Mouse (Mus musculus): ENCODE results near the gene A230050P20Rik. TPM values are rescaled to one million over a fixed set of nuclear protein-coding genes. Genes with fewer than 3 reads are reported as not detected.

Gene A230050P20Rik
- polyA plus RNA-seq, 1 experiment from 2014 or later = 1.2 TPM

- Histone ChIP-seq H3K27ac (replicated peaks; ENCODE audit: low read depth, low read length) (no peak overlapping the region), H3K9ac (ENCODE audit: low read length) (no peak overlapping the region; the same call in 1 of the 2 replicates), H3K27me3 (ENCODE audit: control insufficient read depth, insufficient read depth, low read length) (0 out of 2 replicates have a peak, but pooled peaks cover 4% of the 10 kb centered on the region), H3K4me3 (ENCODE audit: low read depth, low read length) (no peak overlapping the region), H3K4me2 (ENCODE audit: low read depth, severe bottlenecking) (peak overlapping the region; percentile 63), H3K4me1 (ENCODE audit: control insufficient read depth, insufficient read depth, low read length) (no peaks in the 10 kb centered on the region), H3K36me3 (ENCODE audit: control insufficient read depth, insufficient read depth, low read length) (no peaks in the 10 kb centered on the region), H3K9me3 (ENCODE audit: control insufficient read depth, low read length) (no peaks in the 10 kb centered on the region)
- ATAC-seq (ENCODE audit: insufficient number of reproducible peaks, low FRiP score, low TSS enrichment, low read depth) = no peak; the same call in 1 of the 2 replicates
- no peak for DNase-seq (ENCODE audit: low spot score)
- WGBS = 34% methylated on average over 14 of the region's 14 CpGs
Measured at GRCm38 (mm10) chr9:20877118-20878040, 8.9 kb downstream of the A230050P20Rik start.

- Histone ChIP-seq H3K9ac (ENCODE audit: low read length) (peak overlapping the region; percentile 75), H3K27ac (replicated peaks; ENCODE audit: low read depth, low read length) (peak overlapping the region; percentile 60; the same call in 1 of the 2 replicates), H3K9me3 (ENCODE audit: control insufficient read depth, low read length) (no peaks in the 10 kb centered on the region), H3K4me3 (ENCODE audit: low read depth, low read length) (peak overlapping the region; percentile 37), H3K4me1 (ENCODE audit: control insufficient read depth, insufficient read depth, low read length) (no peaks in the 10 kb centered on the region), H3K4me2 (ENCODE audit: low read depth, severe bottlenecking) (peak overlapping the region; percentile 63), H3K27me3 (ENCODE audit: control insufficient read depth, insufficient read depth, low read length) (0 out of 2 replicates have a peak, but pooled peaks cover 4% of the 10 kb centered on the region), H3K36me3 (ENCODE audit: control insufficient read depth, insufficient read depth, low read length) (no peaks in the 10 kb centered on the region)
- under 1% methylated on average over 69 of the region's 69 CpGs for WGBS
- ATAC-seq (ENCODE audit: insufficient number of reproducible peaks, low FRiP score, low TSS enrichment, low read depth) (peak; percentile 91), DNase-seq (ENCODE audit: low spot score) (peak; percentile 99)
Measured at GRCm38 (mm10) chr9:20878041-20878709, 9.7 kb downstream of the A230050P20Rik start.

GRCm38 (mm10) chr9:20878710-20879065 lies 10.2 kb downstream of the A230050P20Rik start:
- no peak for ATAC-seq (ENCODE audit: insufficient number of reproducible peaks, low FRiP score, low TSS enrichment, low read depth)
- Histone ChIP-seq H3K27me3 (ENCODE audit: control insufficient read depth, insufficient read depth, low read length) (0 out of 2 replicates have a peak, but pooled peaks cover 4% of the 10 kb centered on the region), H3K4me1 (ENCODE audit: control insufficient read depth, insufficient read depth, low read length) (no peaks in the 10 kb centered on the region), H3K27ac (replicated peaks; ENCODE audit: low read depth, low read length) (peak overlapping the region; percentile 60; the same call in 1 of the 2 replicates), H3K9ac (ENCODE audit: low read length) (peak overlapping the region; percentile 75), H3K9me3 (ENCODE audit: control insufficient read depth, low read length) (no peaks in the 10 kb centered on the region), H3K4me3 (ENCODE audit: low read depth, low read length) (peak overlapping the region; percentile 37), H3K36me3 (ENCODE audit: control insufficient read depth, insufficient read depth, low read length) (no peaks in the 10 kb centered on the region), H3K4me2 (ENCODE audit: low read depth, severe bottlenecking) (peak overlapping the region; percentile 63)
- WGBS = 19% methylated on average over 10 of the region's 10 CpGs
- DNase-seq (ENCODE audit: low spot score) = no peak

GRCm38 (mm10) chr9:20879097-20879792 lies 10.8 kb downstream of the A230050P20Rik start, which contains the start of gene Angptl6:
Gene Angptl6, minus strand, starts transcription at chr9:20879727.
- Histone ChIP-seq H3K4me3 (ENCODE audit: low read depth, low read length) (peak within 1 kb of the TSS; percentile 37), H3K36me3 (ENCODE audit: control insufficient read depth, insufficient read depth, low read length) (no peaks in the 10 kb centered on the region), H3K27ac (replicated peaks; ENCODE audit: low read depth, low read length) (peak within 1 kb of the TSS; percentile 60; the same call in 1 of the 2 replicates), H3K4me2 (ENCODE audit: low read depth, severe bottlenecking) (peak within 1 kb of the TSS; percentile 63), H3K9me3 (ENCODE audit: control insufficient read depth, low read length) (no peaks in the 10 kb centered on the region), H3K9ac (ENCODE audit: low read length) (peak within 1 kb of the TSS; percentile 75), H3K27me3 (ENCODE audit: control insufficient read depth, insufficient read depth, low read length) (0 out of 2 replicates have a peak, but pooled peaks cover 4% of the 10 kb centered on the region), H3K4me1 (ENCODE audit: control insufficient read depth, insufficient read depth, low read length) (no peaks in the 10 kb centered on the region)
- 89% methylated on average over 13 of the region's 13 CpGs for WGBS
- ATAC-seq (ENCODE audit: insufficient number of reproducible peaks, low FRiP score, low TSS enrichment, low read depth) (0 out of 2 replicates have a peak, but pooled peaks have one; percentile 1), DNase-seq (ENCODE audit: low spot score) (no peak)

GRCm38 (mm10) chr9:20886563-20886962 lies 18.1 kb downstream of the A230050P20Rik start:
- Histone ChIP-seq H3K4me3 (ENCODE audit: low read depth, low read length) (no peak overlapping the region), H3K27ac (replicated peaks; ENCODE audit: low read depth, low read length) (no peak overlapping the region), H3K36me3 (ENCODE audit: control insufficient read depth, insufficient read depth, low read length) (peaks cover 17% of the 10 kb centered on the region), H3K9ac (ENCODE audit: low read length) (no peak overlapping the region), H3K4me2 (ENCODE audit: low read depth, severe bottlenecking) (no peak overlapping the region), H3K4me1 (ENCODE audit: control insufficient read depth, insufficient read depth, low read length) (no peaks in the 10 kb centered on the region), H3K9me3 (ENCODE audit: control insufficient read depth, low read length) (no peaks in the 10 kb centered on the region), H3K27me3 (ENCODE audit: control insufficient read depth, insufficient read depth, low read length) (no peaks in the 10 kb centered on the region)
- DNase-seq (ENCODE audit: low spot score) (no peak), ATAC-seq (ENCODE audit: insufficient number of reproducible peaks, low FRiP score, low TSS enrichment, low read depth) (no peak)
- 92% methylated on average over 2 of the region's 2 CpGs for WGBS

GRCm38 (mm10) chr9:20887191-20887590 lies 18.7 kb downstream of the A230050P20Rik start:
- H3K27me3 ChIP-seq (ENCODE audit: control insufficient read depth, insufficient read depth, low read length) = no peaks in the 10 kb centered on the region
- H3K4me3 ChIP-seq (ENCODE audit: low read depth, low read length) = no peak overlapping the region
- DNase-seq (ENCODE audit: low spot score) (no peak), ATAC-seq (ENCODE audit: insufficient number of reproducible peaks, low FRiP score, low TSS enrichment, low read depth) (no peak)
- no peak overlapping the region for H3K4me2 ChIP-seq (ENCODE audit: low read depth, severe bottlenecking)
- H3K4me1 ChIP-seq (ENCODE audit: control insufficient read depth, insufficient read depth, low read length) = no peaks in the 10 kb centered on the region
- peaks cover 22% of the 10 kb centered on the region for H3K36me3 ChIP-seq (ENCODE audit: control insufficient read depth, insufficient read depth, low read length)
- 86% methylated on average over 6 of the region's 6 CpGs for WGBS
- H3K9ac ChIP-seq (ENCODE audit: low read length) = no peak overlapping the region
- H3K27ac ChIP-seq (replicated peaks; ENCODE audit: low read depth, low read length) = no peak overlapping the region
- no peaks in the 10 kb centered on the region for H3K9me3 ChIP-seq (ENCODE audit: control insufficient read depth, low read length)

GRCm38 (mm10) chr9:20887704-20888385 lies 19.4 kb downstream of the A230050P20Rik start, which contains the start of gene Ppan:
Gene Ppan, plus strand, starts transcription at chr9:20888175.
- no peaks in the 10 kb centered on the region for H3K9me3 ChIP-seq (ENCODE audit: control insufficient read depth, low read length)
- H3K4me1 ChIP-seq (ENCODE audit: control insufficient read depth, insufficient read depth, low read length) = no peaks in the 10 kb centered on the region
- no peaks in the 10 kb centered on the region for H3K27me3 ChIP-seq (ENCODE audit: control insufficient read depth, insufficient read depth, low read length)
- peak within 1 kb of the TSS; percentile 79 for H3K4me3 ChIP-seq (ENCODE audit: low read depth, low read length)
- peak within 1 kb of the TSS; percentile 70 for H3K9ac ChIP-seq (ENCODE audit: low read length)
- H3K4me2 ChIP-seq (ENCODE audit: low read depth, severe bottlenecking) = peak within 1 kb of the TSS; percentile 36
- H3K27ac ChIP-seq (replicated peaks; ENCODE audit: low read depth, low read length) = peak within 1 kb of the TSS; percentile 71; the same call in 1 of the 2 replicates
- ATAC-seq (ENCODE audit: insufficient number of reproducible peaks, low FRiP score, low TSS enrichment, low read depth) = peak; percentile 92
- DNase-seq (ENCODE audit: low spot score) = peak; percentile 96
- peaks cover 26% of the 10 kb centered on the region for H3K36me3 ChIP-seq (ENCODE audit: control insufficient read depth, insufficient read depth, low read length)
- 0% methylated on average over 43 of the region's 43 CpGs for WGBS
